Mouse (Mus musculus) MEL (cell line): Measurements from ENCODE around the gene Pde1a.

Experiments
- BHLHE40 ChIP-seq: IDR thresholded peaks from 2 replicates; pipeline ENCODE4 v1.6.1; 2012; ENCODE audit warnings: low read depth, mild to moderate bottlenecking, inconsistent platforms, low read length, improper control_type of control experiment, borderline replicate concordance
- CTCF ChIP-seq, 3 experiments: IDR thresholded peaks in 2 of 3; conservative IDR thresholded peaks in 1 of 3; 2 replicates each; pipeline ENCODE4 v1.5.1; 2011 to 2012; ENCODE audit warnings: low read length in 3 of 3, low read depth in 2 of 3, mild to moderate bottlenecking in 2 of 3, improper control_type of control experiment in 1 of 3, inconsistent platforms in 1 of 3, mixed read lengths in 1 of 3, moderate library complexity in 1 of 3; ENCODE audit not compliant: control insufficient read depth in 1 of 3, insufficient read depth in 1 of 3, poor library complexity in 1 of 3, severe bottlenecking in 1 of 3
- E2F4 ChIP-seq: IDR thresholded peaks from 2 replicates; pipeline ENCODE4 v1.6.1; 2011; ENCODE audit warnings: low read depth, low read length, improper control_type of control experiment, borderline replicate concordance
- GABPA ChIP-seq: IDR thresholded peaks from 2 replicates; pipeline ENCODE4 v1.6.1; 2012; ENCODE audit warnings: low read depth, mild to moderate bottlenecking, inconsistent platforms, low read length, improper control_type of control experiment, moderate library complexity
- MAZ ChIP-seq: IDR thresholded peaks from 2 replicates; pipeline ENCODE4 v1.6.1; 2012; ENCODE audit warnings: low read depth, mild to moderate bottlenecking, inconsistent platforms, low read length, improper control_type of control experiment

DNA sequence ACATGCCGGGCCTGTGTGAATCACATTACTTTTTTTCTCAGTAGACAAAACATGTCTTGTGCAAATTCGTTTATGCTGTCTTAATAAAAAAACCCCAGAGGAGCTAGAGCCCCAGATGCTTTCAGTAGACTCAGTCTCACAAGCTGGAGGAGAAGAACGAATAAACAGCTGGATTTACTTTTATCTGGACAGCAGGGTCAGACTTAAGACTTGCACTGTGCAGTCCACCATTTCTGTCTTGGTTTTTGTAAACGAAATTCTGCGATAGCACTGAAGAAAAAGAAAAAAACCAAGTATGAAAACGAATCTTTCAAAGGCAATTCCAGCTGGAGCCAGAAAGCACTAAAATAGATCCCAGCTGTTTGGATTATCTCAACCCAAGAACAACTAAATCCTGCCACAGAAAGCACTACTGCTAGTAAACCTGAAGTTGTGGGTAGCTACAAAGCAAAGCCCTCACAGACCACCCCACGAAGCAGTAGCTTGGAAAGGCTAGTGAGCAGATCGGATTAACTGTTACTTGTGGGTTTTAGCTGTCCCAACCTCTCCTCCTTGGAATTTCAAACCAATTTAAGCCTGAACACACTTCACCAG is 343.6 kb downstream of the Pde1a start:
- no peak for TF ChIP-seq E2F4
- TF ChIP-seq GABPA: no peak
- TF ChIP-seq CTCF (IDR thresholded peaks at IDR 0.05 in 2 of 3, conservative IDR thresholded peaks at IDR 0.05 in 1 of 3; ENCODE audit: control insufficient read depth in 1 of 3, insufficient read depth in 1 of 3, low read depth in 2 of 3, low read length in 3 of 3, poor library complexity in 1 of 3, severe bottlenecking in 1 of 3): no peak
- no peak for TF ChIP-seq BHLHE40
- TF ChIP-seq MAZ: no peak
